Mouse (Mus musculus) layer of hippocampus, adult 18-20 months (tissue): ENCODE measurements around the gene Gm20708. TPM values are rescaled to one million over a fixed set of nuclear protein-coding genes. Genes with fewer than 3 reads are reported as not detected.
"Not testable (repeated sequence)": the region's sequence is repeated elsewhere in the genome, so short reads cannot be mapped to it uniquely, and the experiment has no call there.

Experiments used
- DNase-seq, 2 experiments: peaks; one replicate each; pipeline ENCODE4 v3.0.0; 2022; ENCODE audit warnings: low spot score in 2 of 2
- total RNA-seq, 2 experiments: library from RNA; stranded (reverse); gene quantifications; 2 replicates each; pipeline ENCODE4 v1.2.3; 2021

Gene Gm20708
- total RNA-seq, 2 experiments from 2014 or later: 1.5 to 2.2 TPM

DNA sequence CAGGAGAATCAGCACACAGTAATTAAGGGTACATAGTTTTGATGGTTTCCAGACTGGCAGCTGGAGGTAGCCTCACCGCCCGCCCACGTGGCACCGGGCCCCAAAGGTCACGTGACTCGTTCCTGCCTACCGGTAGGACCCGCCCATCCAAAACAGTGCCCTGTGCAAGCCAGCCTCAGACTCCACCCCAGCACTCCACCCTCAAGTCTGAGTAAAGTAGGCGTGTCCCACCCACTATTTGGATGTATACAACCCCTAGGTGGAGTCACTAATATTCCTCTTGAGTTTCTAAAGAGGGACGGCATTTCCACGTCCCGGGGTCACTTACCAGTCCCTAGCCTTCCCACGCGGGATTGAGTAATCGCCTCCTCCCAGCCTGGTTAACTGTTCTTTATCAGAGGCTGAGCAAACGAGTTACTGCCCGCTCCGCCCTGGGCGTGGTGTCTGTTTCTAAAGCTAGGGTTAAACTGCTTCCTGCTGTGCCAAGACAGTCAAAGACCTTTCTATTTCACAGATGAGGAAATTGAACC lies 28.8 kb upstream of the Gm20708 start:
- no peak for DNase-seq

DNA sequence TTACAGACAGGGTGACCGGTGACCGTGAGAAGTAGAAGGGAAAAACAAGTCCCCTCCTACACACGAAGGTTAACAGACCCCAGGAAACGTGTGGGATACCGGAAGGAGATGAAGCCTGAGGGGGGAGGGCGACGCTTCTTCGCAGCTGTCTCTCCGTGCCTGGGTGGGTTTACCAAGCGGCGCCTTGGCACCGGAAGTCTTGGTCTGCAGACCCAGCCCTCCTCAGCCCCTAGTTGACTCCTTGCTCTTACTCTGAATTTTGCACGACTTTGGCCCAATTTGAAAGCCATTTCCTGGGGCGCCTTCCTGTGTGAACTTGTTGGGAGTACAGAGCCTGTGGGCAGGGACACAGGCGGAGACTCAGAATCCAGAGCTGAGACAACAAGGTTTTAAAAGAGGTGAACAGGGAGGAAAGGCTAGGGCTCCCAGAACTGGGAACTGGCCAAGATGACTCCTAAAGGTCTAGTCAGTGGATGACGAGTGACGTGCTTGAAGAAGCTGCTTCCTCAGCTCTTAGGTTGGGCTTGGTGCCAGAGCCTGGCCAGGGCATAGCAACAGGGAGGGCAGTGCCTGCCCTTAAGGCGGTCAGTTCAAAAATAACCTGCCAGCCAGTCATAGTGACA lies 28.2 kb upstream of the Gm20708 start:
- DNase-seq: no peak

- DNase-seq: no peak
Observed at GRCm38 (mm10) chr11:117781993-117782704, 27.3 kb upstream of the Gm20708 start, which contains the start of the genes Tmc8 and Tmc6. Gene Tmc8 (plus strand): TSS chr11:117782076. Gene Tmc6 (minus strand): TSS chr11:117782198.

- DNase-seq: no peak
Observed at GRCm38 (mm10) chr11:117782705-117783034, 26.8 kb upstream of the Gm20708 start.

GRCm38 (mm10) chr11:117783089-117783488 lies 26.4 kb upstream of the Gm20708 start:
- DNase-seq: no peak

- DNase-seq: no peak
Observed at GRCm38 (mm10) chr11:117783683-117784309, 25.7 kb upstream of the Gm20708 start.

- DNase-seq: peak in 1 of 2 experiments; percentile 77
Observed at GRCm38 (mm10) chr11:117786294-117786693, 23.2 kb upstream of the Gm20708 start.

DNA sequence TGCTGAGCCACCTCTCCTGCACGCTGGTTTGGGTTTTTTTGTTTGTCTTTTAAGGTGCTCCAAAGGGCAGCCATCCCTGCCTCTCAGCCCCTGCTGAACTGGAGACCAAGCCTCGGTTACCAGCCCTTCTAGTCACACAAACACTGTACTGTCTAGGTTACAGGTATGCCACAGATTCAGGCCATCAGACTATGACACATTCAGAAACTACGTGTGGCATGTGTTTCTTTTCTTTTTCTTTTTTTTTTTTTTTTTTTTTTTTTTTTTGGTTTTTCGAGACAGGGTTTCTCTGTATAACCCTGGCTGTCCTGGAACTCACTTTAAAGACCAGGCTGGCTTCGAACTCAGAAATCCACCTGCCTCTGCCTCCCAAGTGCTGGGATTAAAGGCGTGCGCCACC lies 21.0 kb upstream of the Gm20708 start:
- DNase-seq: not testable (repeated sequence)

DNA sequence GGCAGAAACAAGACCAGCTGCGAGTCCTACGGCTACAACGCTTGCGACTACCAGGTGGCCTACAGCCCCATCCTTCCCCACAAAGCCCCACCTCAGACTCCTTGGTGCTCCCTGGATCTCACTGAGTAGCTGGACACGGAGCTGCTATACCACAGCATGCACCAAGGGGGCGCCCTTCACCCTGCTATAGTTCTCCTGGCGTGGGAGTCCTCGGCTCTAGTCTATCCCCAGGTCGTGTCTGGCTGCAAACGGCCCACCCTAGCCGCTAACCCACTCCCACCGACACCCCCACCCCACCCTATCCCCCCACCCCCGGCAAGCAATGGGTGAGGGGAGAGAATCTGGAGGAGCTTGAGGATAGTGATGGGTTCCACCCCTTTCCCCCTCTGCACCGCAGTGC lies 19.2 kb upstream of the Gm20708 start:
- peak in 1 of 2 experiments; percentile 70 for DNase-seq

DNA sequence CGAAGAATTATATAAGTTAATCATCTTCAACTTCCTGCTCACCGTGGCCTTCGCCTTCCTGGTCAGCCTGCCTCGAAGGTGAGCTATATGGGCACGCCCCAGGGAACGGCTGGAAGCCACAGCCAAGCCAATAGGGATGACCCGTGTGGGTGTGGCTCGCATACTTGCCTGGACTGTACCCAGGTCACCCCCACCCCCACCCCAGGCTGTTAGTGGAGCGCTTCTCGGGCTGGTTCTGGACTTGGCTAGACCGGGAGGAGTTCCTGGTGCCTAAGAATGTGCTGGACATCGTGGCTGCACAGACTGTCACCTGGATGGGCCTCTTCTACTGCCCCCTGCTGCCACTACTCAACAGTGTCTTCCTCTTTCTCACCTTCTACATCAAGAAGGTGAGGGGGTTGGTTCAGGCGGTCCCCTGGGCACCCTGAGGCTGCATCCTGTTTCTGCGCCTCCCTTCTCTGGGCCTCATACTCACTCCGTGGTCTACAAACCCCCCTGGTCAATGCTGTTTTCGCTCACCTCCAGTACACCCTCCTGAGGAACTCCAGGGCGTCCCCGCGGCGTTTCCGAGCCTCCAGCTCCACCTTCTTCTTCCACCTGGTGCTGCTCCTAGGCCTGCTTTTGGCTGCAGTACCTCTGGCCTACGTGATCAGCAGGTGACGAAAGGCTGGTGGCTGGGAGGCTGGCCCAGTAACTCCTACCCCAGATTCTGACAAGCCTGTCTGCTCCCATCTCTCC lies 18.6 kb upstream of the Gm20708 start:
- no peak for DNase-seq

GRCm38 (mm10) chr11:117791441-117791761 lies 18.1 kb upstream of the Gm20708 start:
- no peak for DNase-seq

GRCm38 (mm10) chr11:117792281-117792888 lies 17.1 kb upstream of the Gm20708 start:
- no peak for DNase-seq

- DNase-seq: no peak
Observed at GRCm38 (mm10) chr11:117794035-117794551, 15.4 kb upstream of the Gm20708 start.

GRCm38 (mm10) chr11:117796954-117797353 lies 12.5 kb upstream of the Gm20708 start:
- DNase-seq: no peak

DNA sequence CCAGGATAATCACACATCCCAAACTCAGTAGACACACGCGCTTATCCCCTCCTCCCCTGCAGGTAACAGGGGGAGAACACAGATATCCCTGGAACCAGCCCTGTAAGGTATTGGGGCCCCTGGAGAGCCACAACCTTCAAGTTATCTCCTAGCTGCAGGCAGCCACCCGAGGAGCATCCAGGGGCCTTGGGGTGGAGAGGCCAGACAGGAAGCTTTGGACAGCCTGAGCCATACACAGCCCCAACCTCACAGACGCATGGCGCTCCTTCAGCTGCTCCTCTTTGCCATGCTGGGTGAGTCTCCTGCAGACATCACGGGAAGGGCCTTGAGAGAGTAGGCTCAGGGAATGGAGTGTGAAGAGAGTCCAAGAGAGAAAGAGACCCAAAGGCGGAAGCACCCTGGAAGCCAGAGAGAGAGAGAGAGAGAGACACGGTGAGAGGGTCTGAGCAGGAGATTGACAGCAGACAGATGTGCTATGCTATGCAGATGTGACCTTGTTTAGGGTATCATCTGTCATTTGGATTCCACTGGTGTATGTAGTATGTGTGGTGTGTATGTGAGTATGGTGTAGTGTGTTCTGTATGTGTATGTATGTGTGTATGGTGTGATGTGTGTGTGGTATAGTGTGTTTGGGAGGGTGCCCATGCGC lies 11.8 kb upstream of the Gm20708 start, which contains the start of gene 6030468B19Rik:
Gene 6030468B19Rik, plus strand, starts transcription at position 150 of the 649 bp plus-strand sequence.
- DNase-seq: no peak

- no peak for DNase-seq
Observed at GRCm38 (mm10) chr11:117798160-117798541, 11.3 kb upstream of the Gm20708 start.

- no peak for DNase-seq
Observed at GRCm38 (mm10) chr11:117799174-117799573, 10.3 kb upstream of the Gm20708 start.

DNA sequence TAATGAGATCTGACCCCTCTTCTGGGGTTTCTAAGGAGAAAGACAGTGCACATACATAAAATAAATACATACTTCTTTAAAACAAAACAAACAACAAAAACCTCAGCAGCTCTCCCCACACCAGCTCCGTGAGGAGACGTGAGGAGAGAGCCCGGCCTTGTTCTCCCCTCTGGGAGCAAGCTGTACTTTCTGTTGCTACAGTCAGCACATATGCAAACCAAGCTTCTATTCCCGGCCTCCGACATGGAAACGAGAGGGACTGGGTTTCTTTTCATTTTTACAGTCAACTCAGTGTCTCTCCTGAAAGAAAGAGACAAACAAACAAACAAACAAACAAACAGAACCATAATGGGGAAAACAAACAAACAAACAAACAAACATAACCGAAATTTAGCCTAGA lies 9.4 kb upstream of the Gm20708 start:
- no peak for DNase-seq

- DNase-seq: no peak
Observed at GRCm38 (mm10) chr11:117801650-117802049, 7.8 kb upstream of the Gm20708 start.

DNA sequence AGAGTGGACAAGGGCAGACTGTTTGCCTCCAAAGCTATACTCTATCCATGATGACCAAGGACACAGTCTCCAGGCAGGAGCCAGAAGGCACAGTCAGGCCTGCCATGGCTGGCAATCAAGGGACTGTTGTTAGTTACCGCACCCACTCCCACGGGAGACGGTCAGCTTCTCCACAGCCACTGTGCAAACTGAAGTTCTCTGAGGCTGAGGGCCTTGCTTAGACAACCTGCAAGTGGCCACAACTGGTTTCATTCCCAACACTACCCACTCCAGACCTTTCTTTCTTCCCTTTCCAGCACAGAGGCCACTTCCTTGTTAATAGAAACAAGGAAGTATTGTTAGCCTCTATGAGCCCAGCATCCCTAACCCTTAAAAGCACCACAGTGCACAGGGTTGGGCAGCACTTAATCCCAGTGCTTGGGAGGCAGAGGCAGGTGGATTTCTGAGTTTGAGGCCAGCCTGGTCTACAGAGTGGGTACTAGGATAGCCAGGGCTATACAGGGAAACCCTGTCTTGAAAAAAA lies 6.2 kb upstream of the Gm20708 start:
- DNase-seq: no peak
